Mouse (Mus musculus) urinary bladder, postnatal 14 days (tissue): ENCODE results near the gene Gm49403.
A peak's percentile ranks its signal among the peaks of the same experiment; 100 is the strongest.

ENCODE experiments used
- DNase-seq: peaks from one replicate; pipeline ENCODE4 v3.0.0; 2021; ENCODE audit warnings: low spot score

The Gm49403 gene

GRCm38 (mm10) chr19:8911810-8912209, 28.1 kb downstream of the Gm49403 start:
- no peak for DNase-seq

GRCm38 (mm10) chr19:8914212-8914611, 30.5 kb downstream of the Gm49403 start:
- no peak for DNase-seq

DNA sequence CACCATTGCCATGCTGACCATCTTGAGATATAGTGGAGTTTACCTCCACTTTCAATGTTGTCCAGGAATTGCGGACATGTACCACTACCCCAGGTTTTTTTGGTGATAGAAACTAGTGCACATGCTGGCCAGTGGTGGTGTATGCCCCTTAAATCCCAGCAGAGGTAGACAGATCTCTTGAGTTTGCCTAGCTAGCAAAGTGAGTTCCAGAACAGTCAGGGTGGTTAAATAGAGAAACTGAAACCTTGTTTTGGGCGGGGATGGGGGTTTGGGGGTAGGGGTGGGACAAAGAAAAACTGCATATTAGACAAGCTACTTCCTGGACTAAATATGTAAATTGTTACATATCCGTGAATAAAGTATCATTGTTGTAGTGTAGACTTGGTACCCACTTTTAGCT, 35.3 kb downstream of the Gm49403 start:
- no peak for DNase-seq

- no peak for DNase-seq
Measured at GRCm38 (mm10) chr19:8919684-8920072, 35.9 kb downstream of the Gm49403 start.

DNA sequence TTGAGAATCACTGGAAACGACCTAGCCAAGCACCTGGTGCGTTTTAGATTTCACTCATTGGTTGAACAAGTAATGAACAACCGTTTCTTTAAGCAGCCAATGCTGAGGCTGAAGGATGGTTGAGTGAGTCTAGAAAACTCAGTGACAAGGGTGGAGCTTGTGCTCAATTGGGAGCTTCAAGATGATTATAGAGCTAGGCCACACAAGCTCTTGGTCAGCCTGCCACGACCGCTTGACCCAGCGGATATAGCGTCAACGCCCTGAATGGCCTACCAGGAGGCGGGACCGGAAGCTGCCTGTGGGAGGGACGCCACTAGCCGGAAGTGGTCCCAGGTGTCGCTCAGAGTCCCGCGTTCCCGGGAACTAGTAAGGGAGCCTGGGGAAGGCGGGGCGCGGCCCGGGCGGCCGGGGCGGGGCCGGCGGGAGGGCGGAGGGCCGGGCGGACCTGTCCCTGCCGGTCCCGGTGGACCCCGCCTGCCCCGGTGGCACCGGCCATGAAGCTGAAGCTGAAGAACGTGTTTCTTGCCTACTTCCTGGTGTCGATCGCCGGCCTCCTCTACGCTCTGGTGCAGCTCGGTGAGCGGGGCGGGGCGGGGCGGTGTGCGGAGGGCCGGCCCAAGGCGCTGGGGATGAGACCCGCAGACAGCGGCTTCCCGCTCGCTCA, 36.5 kb downstream of the Gm49403 start, which contains the start of gene B3gat3:
Gene B3gat3 (plus strand): TSS at position 302 of the 664 bp plus-strand sequence.
- peak; percentile 96 for DNase-seq

DNA sequence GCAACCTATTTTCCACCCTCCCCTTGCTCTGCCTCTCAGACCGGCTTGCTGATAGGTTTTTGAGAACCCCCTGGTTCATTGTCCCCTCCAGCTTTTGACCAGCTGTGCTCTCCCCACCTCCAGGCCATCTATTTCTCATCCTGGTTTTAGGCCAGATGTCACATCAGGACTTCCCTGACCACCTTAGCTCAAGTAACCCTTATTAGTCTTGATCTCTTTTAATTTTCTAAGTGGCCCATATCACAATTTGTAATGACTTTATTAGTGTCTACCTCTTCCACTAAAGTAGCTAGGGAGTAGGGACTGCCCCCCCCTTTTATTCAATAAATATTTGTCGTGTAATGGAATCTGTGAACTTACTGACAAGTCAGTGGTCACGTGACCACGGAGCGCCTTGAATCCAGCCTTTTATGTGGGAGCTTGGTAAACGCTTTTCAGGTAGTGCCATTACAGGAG, 37.1 kb downstream of the Gm49403 start:
- DNase-seq, result no peak

- no peak for DNase-seq
Measured at GRCm38 (mm10) chr19:8921741-8922140, 38.0 kb downstream of the Gm49403 start.

DNA sequence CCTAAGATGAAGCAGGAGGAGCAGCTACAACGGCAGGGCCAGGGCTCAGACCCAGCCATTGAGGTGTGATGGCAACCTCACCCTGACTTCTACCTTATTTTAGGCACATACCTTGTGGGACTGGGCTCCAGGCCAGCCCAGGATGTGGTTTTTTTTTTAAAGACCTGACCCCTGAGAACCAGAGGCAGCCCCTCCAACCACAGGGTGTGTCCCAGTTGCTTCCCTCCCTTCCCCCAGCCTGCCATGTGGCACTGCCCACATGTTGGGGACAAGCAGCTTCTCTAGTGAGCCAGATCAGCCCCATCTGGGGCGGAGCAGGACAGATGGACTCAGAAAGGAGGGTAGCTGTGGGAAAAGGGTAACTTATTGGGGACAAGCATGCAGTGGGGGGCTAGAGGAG, 43.0 kb downstream of the Gm49403 start:
- no peak for DNase-seq

- DNase-seq, result no peak
Measured at GRCm38 (mm10) chr19:8927891-8928525, 44.3 kb downstream of the Gm49403 start.

- DNase-seq, result no peak
Measured at GRCm38 (mm10) chr19:8928689-8929223, 45.0 kb downstream of the Gm49403 start.

DNA sequence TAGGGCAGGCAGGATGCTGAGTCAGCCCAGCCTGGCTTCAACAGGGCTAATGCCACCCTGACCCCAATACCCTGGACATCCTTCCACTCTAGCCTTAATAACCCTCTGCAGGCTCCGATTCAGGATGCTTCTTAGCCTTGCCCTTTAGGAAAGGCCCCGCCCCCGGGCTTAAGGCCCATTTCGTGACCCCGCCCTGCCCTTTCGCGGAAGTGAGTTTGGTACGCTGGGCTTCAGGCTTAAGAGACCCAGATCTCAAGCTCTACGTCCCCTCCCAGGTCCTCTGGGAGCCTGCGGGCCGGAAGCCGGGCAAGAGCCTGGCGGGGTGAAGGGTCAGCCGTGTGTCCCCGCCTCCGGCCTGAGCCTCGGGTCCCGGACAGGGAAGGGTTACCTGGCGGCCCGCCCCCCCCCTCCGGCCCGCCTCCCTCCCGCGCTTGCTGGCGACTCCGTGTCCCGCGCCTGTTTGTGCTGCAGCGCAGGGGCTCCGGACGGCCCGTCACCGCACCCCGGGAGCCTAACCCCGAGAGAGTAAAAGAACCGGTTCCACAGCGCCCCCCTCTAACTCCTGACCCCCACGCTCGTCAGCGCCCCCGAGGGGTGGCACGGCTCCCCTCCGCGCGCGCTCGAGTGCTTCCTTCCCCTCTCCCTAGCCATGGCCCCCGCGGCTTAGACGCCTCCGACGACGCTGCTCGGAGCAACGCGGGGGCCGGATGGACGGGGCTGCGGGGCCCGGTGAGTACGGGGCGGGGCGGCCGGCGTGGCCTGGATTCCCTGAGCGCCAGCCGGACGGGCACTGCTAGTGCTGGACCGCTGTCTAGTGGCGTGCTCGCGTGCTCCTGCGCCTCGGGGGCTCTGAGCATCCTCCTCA, 45.7 kb downstream of the Gm49403 start, which contains the start of the genes Rom1 and Eml3:
Gene Rom1 (minus strand): TSS at position 133 of the 865 bp plus-strand sequence.
Gene Eml3 (plus strand): TSS at position 329 of the 865 bp plus-strand sequence.
- DNase-seq, result peak; percentile 89

GRCm38 (mm10) chr19:8930117-8930516, 46.4 kb downstream of the Gm49403 start:
- DNase-seq, result no peak

DNA sequence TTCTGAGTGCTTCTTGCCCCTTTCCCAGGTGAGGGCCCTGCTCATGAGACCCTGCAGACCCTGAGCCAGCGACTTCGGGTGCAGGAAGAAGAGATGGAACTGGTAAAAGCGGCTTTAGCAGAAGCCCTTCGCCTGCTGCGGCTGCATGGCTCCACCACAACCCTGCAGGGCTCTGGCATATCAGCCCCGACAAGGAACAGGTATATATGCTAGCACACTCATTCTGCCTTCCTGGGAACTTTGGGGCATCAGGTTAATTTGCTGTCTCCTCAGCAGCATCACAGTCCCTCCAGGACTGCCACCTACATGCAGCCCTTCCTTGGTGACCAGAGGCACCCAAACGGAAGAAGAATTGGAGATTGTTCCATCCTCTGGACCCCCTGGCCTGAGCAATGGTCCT, 47.0 kb downstream of the Gm49403 start:
- DNase-seq, result no peak

DNA sequence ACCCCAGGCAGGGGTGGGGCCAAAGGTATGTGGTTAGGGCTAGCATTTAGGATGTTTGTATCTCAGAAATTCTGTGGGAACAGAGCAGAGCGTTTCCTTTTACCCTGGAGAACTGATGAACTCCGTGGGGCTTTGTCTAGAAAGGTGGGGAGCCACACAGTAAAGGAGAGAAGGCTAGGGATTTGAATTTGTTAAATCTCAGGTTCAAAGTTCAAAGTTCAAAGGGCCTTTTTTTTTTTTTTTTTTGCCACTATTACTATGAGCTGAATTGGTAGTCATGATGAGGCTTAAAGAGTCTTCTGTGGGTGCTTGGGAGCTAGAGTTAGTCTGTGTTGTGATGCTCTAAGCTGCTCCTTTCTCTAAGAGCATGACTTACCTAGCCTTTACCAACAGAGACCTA, 53.0 kb downstream of the Gm49403 start:
- no peak for DNase-seq
